Mouse (Mus musculus) heart, adult 9 months (tissue): ENCODE results near the gene Sp2.

Experiments used
- DNase-seq, 2 experiments: peaks; one replicate each; pipeline ENCODE4 v3.0.0; 2022; ENCODE audit warnings: low spot score in 2 of 2

The Sp2 gene

GRCm38 (mm10) chr11:96982859-96983258 lies at the start of gene Sp2:
Gene Sp2, minus strand, starts transcription at chr11:96982959.
- no peak for DNase-seq

- no peak for DNase-seq
Observed at GRCm38 (mm10) chr11:97032499-97032898, 49.7 kb upstream of the Sp2 start.

GRCm38 (mm10) chr11:97031977-97032376 lies 49.2 kb upstream of the Sp2 start:
- no peak for DNase-seq

- no peak for DNase-seq
Observed at GRCm38 (mm10) chr11:97030426-97030825, 47.7 kb upstream of the Sp2 start.

GRCm38 (mm10) chr11:97029686-97030417 lies 47.1 kb upstream of the Sp2 start, which contains the start of gene Scrn2:
Gene Scrn2, plus strand, starts transcription at chr11:97029938.
- DNase-seq = peak; percentile 75 to 85

GRCm38 (mm10) chr11:97025721-97026344 lies 43.1 kb upstream of the Sp2 start:
- peak; percentile 78 to 81 for DNase-seq

GRCm38 (mm10) chr11:97024977-97025376 lies 42.2 kb upstream of the Sp2 start:
- DNase-seq = no peak

- DNase-seq = peak; percentile 60 to 63
Observed at GRCm38 (mm10) chr11:97021873-97022484, 39.2 kb upstream of the Sp2 start.

GRCm38 (mm10) chr11:97021121-97021765 lies 38.5 kb upstream of the Sp2 start:
- DNase-seq = no peak

GRCm38 (mm10) chr11:97019345-97019708 lies 36.6 kb upstream of the Sp2 start:
- DNase-seq = no peak

GRCm38 (mm10) chr11:97018583-97019344 lies 36.0 kb upstream of the Sp2 start:
- DNase-seq = no peak

GRCm38 (mm10) chr11:97017696-97018582 lies 35.2 kb upstream of the Sp2 start:
- no peak for DNase-seq

GRCm38 (mm10) chr11:97013121-97013670 lies 30.4 kb upstream of the Sp2 start, which contains the start of gene Sp6:
Gene Sp6, plus strand, starts transcription at chr11:97013394.
- no peak for DNase-seq

GRCm38 (mm10) chr11:97009198-97009790 lies 26.5 kb upstream of the Sp2 start:
- no peak for DNase-seq

GRCm38 (mm10) chr11:97007093-97007794 lies 24.5 kb upstream of the Sp2 start:
- no peak for DNase-seq

- no peak for DNase-seq
Observed at GRCm38 (mm10) chr11:97003170-97003569, 20.4 kb upstream of the Sp2 start.

- DNase-seq = peak; percentile 19 to 32
Observed at GRCm38 (mm10) chr11:96997380-96997956, 14.7 kb upstream of the Sp2 start.

GRCm38 (mm10) chr11:96996773-96997379 lies 14.1 kb upstream of the Sp2 start:
- DNase-seq = no peak
